Mouse (Mus musculus) cerebellum, adult 2 months (tissue): ENCODE measurements around the gene Adgrl3.

Source experiments
- CTCF ChIP-seq: fragments of 200-500 bp; IDR thresholded peaks from 2 replicates; pipeline ENCODE4 v1.5.1; 2011; ENCODE audit warnings: low read depth, mild to moderate bottlenecking, control low read depth, low read length, moderate library complexity, borderline replicate concordance; ENCODE audit not compliant: insufficient read depth
- POLR2A ChIP-seq: fragments of 200-500 bp; IDR thresholded peaks from 2 replicates; pipeline ENCODE4 v1.6.1; 2011; ENCODE audit warnings: low read length, control low read depth, borderline replicate concordance; ENCODE audit not compliant: insufficient read depth

- TF ChIP-seq POLR2A (no peak), CTCF (no peak)
These were observed 774.7 kb downstream of the Adgrl3 start for GRCm38 (mm10) chr5:81794601-81795000.
